Mouse (Mus musculus): ENCODE data around the gene Krt15. TPM values are rescaled to one million over a fixed set of nuclear protein-coding genes. Genes with fewer than 3 reads are reported as not detected.

Krt15 gene
- polyA plus RNA-seq, 1 experiment from 2014 or later = 0.60 TPM

Other genes starting within 250 kb of the Krt15 start
- not detected in 2 replicates for gene Krtap31-1, start 228.0 kb downstream of the Krt15 start, polyA plus RNA-seq (2015; fragmentation: Nextera tagmentation; extraction: Ambion mirVana)
- not detected in 2 replicates for gene Gm11565, start 221.2 kb downstream of the Krt15 start, polyA plus RNA-seq (2015; fragmentation: Nextera tagmentation; extraction: Ambion mirVana)
- not detected in 2 replicates for gene Krtap31-2, start 199.6 kb downstream of the Krt15 start, polyA plus RNA-seq (2015; fragmentation: Nextera tagmentation; extraction: Ambion mirVana)
- not detected in 2 replicates for gene Krtap9-5, start 187.5 kb downstream of the Krt15 start, polyA plus RNA-seq (2015; fragmentation: Nextera tagmentation; extraction: Ambion mirVana)
- gene Krtap29-1, start 156.9 kb downstream of the Krt15 start, polyA plus RNA-seq (2015; fragmentation: Nextera tagmentation; extraction: Ambion mirVana) = not detected in 2 replicates
- not detected in 2 replicates for gene Krtap16-1, start 149.3 kb downstream of the Krt15 start, polyA plus RNA-seq (2015; fragmentation: Nextera tagmentation; extraction: Ambion mirVana)
- not detected in 2 replicates for gene Krtap17-1, start 141.9 kb downstream of the Krt15 start, polyA plus RNA-seq (2015; fragmentation: Nextera tagmentation; extraction: Ambion mirVana)
- not detected in 2 replicates for gene Krt33a, start 119.7 kb downstream of the Krt15 start, polyA plus RNA-seq (2015; fragmentation: Nextera tagmentation; extraction: Ambion mirVana)
- gene Krt33b, start 106.1 kb downstream of the Krt15 start, polyA plus RNA-seq (2015; fragmentation: Nextera tagmentation; extraction: Ambion mirVana) = not detected in 2 replicates
- gene Krt34, start 94.4 kb downstream of the Krt15 start, polyA plus RNA-seq (2015; fragmentation: Nextera tagmentation; extraction: Ambion mirVana) = not detected in 2 replicates
- gene Krt31, start 85.4 kb downstream of the Krt15 start, polyA plus RNA-seq (2015; fragmentation: Nextera tagmentation; extraction: Ambion mirVana) = not detected in 2 replicates
- not detected in 2 replicates for gene Krt32, start 47.7 kb downstream of the Krt15 start, polyA plus RNA-seq (2015; fragmentation: Nextera tagmentation; extraction: Ambion mirVana)
- gene Krt35, start 39.7 kb downstream of the Krt15 start, polyA plus RNA-seq (2015; fragmentation: Nextera tagmentation; extraction: Ambion mirVana) = not detected in 2 replicates
- gene Krt36, start 30.3 kb downstream of the Krt15 start, polyA plus RNA-seq (2015; fragmentation: Nextera tagmentation; extraction: Ambion mirVana) = not detected in 2 replicates
- not detected in 2 replicates for gene Krt13, start 14.4 kb downstream of the Krt15 start, polyA plus RNA-seq (2015; fragmentation: Nextera tagmentation; extraction: Ambion mirVana)
- gene Krt19, start 12.7 kb upstream of the Krt15 start, polyA plus RNA-seq (2015; fragmentation: Nextera tagmentation; extraction: Ambion mirVana) = 0.32 and 3.8 TPM in 2 replicates
- gene Krt9, start 57.3 kb upstream of the Krt15 start, polyA plus RNA-seq (2015; fragmentation: Nextera tagmentation; extraction: Ambion mirVana) = not detected in 2 replicates
- 0.25 TPM in 1 of 2 replicates, not detected in the other for gene Krt14, start 71.6 kb upstream of the Krt15 start, polyA plus RNA-seq (2015; fragmentation: Nextera tagmentation; extraction: Ambion mirVana)
- not detected in 2 replicates for gene Krt16, start 113.0 kb upstream of the Krt15 start, polyA plus RNA-seq (2015; fragmentation: Nextera tagmentation; extraction: Ambion mirVana)
- 0.31 TPM in 1 of 2 replicates, not detected in the other for gene Krt17, start 125.1 kb upstream of the Krt15 start, polyA plus RNA-seq (2015; fragmentation: Nextera tagmentation; extraction: Ambion mirVana)
- gene Krt42, start 133.9 kb upstream of the Krt15 start, polyA plus RNA-seq (2015; fragmentation: Nextera tagmentation; extraction: Ambion mirVana) = not detected in 2 replicates
- 1,252 and 1,271 TPM in 2 replicates for gene Eif1, start 184.0 kb upstream of the Krt15 start, polyA plus RNA-seq (2015; fragmentation: Nextera tagmentation; extraction: Ambion mirVana)
- gene Gast, start 198.5 kb upstream of the Krt15 start, polyA plus RNA-seq (2015; fragmentation: Nextera tagmentation; extraction: Ambion mirVana) = 0.57 and 0.78 TPM in 2 replicates
- 94.7 and 128 TPM in 2 replicates for gene Hap1, start 220.2 kb upstream of the Krt15 start, polyA plus RNA-seq (2015; fragmentation: Nextera tagmentation; extraction: Ambion mirVana)